Mouse (Mus musculus) skeletal muscle tissue, adult 2 months (tissue): ENCODE results near the gene Tbc1d2.

ENCODE experiments used
- DNase-seq: peaks from one replicate; pipeline ENCODE4 v3.0.0-alpha.2; 2012; ENCODE audit warnings: low read depth, low spot score

Tbc1d2 gene

GRCm38 (mm10) chr4:46555762-46556161 is 94.2 kb downstream of the Tbc1d2 start:
- DNase-seq: peak; percentile 16
